Mouse (Mus musculus) olfactory bulb, adult 2 months (tissue): ENCODE results near the gene Sim2.

Experiments
- CTCF ChIP-seq: fragments of 200-500 bp; IDR thresholded peaks from 2 replicates; pipeline ENCODE4 v1.5.1; 2012; ENCODE audit warnings: low read depth, mild to moderate bottlenecking, low read length, moderate library complexity; ENCODE audit not compliant: insufficient read depth
- POLR2A ChIP-seq: fragments of 200-500 bp; IDR thresholded peaks from 2 replicates; pipeline ENCODE4 v1.6.1; 2012; ENCODE audit warnings: mild to moderate bottlenecking, low read depth, low read length, moderate library complexity; ENCODE audit not compliant: insufficient read depth

DNA sequence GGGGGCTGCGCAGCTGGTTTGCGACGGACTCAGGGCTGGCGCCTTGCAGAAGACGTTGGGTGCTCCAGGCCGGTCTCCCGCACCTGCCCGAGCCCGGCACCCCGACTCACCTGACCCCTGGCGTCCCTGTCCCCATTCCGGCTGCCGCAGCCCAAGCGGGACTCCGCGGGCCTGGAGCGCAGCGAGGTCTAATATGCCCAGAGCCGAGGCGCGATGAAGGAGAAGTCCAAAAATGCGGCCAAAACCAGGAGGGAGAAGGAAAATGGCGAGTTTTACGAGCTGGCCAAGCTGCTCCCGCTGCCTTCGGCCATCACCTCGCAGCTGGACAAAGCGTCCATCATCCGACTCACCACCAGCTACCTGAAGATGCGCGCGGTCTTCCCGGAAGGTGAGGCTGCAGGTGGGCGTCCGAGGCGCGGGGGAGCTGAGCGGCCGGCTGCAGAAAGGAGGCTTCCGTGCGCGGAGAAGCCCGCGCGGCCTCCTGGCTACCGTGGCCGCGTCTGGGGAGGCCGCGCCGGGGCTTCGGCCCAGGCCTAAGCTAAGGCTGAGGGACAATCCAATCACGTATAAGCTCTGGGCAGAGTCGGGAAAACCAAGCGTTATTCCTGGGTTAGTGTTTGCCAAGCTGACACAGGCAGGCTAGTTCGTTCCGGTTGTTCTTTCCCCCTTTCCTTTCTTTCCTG is 1.0 kb downstream of the Sim2 start:
- TF ChIP-seq CTCF (no peak), POLR2A (no peak)
